ENCODE assay signal across 8 mouse cellular contexts in genomic region chr17:26601926-26602325, GRCm38 (mm10). TPM values are rescaled to one million over a fixed set of nuclear protein-coding genes. Genes with fewer than 3 reads are reported as not detected.
DNase-seq lines count a peak whose midpoint lies in the region; ATAC-seq and TF ChIP-seq lines count a peak whose summit lies in the region.

No protein-coding gene starts in this region.

- no peak overlapping the region for H3K4me2 ChIP-seq in lung, postnatal 0 days (replicated peaks; ENCODE audit: low read depth, low read length)
- no peak overlapping the region for H3K4me2 ChIP-seq in intestine, postnatal 0 days (replicated peaks; ENCODE audit: low read depth)
- H3K4me2 ChIP-seq in kidney, embryonic 14.5 days (replicated peaks; ENCODE audit: low read depth, low read length) = no peak overlapping the region

- TF ChIP-seq POLR2A in olfactory bulb, adult 2 months (IDR thresholded peaks at IDR 0.05; ENCODE audit: insufficient read depth, low read depth, low read length) = no peak

- no peaks in the 10 kb centered on the region for H3K9me3 ChIP-seq in lung, postnatal 0 days (ENCODE audit: low read length)
- no peaks in the 10 kb centered on the region for H3K9me3 ChIP-seq in intestine, postnatal 0 days (ENCODE audit: control insufficient read depth)
- H3K9me3 ChIP-seq in kidney, embryonic 14.5 days (ENCODE audit: control insufficient read depth, low read length) = no peaks in the 10 kb centered on the region

- 0 out of 2 replicates have a peak, but pooled peaks have one; percentile 6 for TF ChIP-seq CTCF in lung, postnatal 0 days (IDR thresholded peaks at IDR 0.05)
- no peak for TF ChIP-seq CTCF in intestine, postnatal 0 days (IDR thresholded peaks at IDR 0.05; ENCODE audit: low read depth)
- TF ChIP-seq CTCF in olfactory bulb, adult 2 months (IDR thresholded peaks at IDR 0.05; ENCODE audit: insufficient read depth, low read depth, low read length) = no peak

- peak; percentile 35 for ATAC-seq in lung, postnatal 0 days
- ATAC-seq in intestine, postnatal 0 days = no peak
- ATAC-seq in kidney, embryonic 14.5 days (ENCODE audit: low FRiP score, low TSS enrichment) = no peak

- intact Hi-C loops in heart, postnatal 25 days (cut with DNase I) = loop anchor here (2.0 kb wide), 2 partner anchors 15 to 35 kb away; no protein-coding TSS in a partner anchor
- intact Hi-C loops in left cerebral cortex, postnatal 14 days (cut with DNase I) = no loop called here

- H3K36me3 ChIP-seq in lung, postnatal 0 days (ENCODE audit: insufficient read depth, low read length) = 0 out of 2 replicates have a peak, but pooled peaks cover 4% of the 10 kb centered on the region
- peaks cover 7% of the 10 kb centered on the region for H3K36me3 ChIP-seq in intestine, postnatal 0 days (ENCODE audit: control insufficient read depth, insufficient read depth)
- H3K36me3 ChIP-seq in kidney, embryonic 14.5 days (ENCODE audit: control insufficient read depth, insufficient read depth, low read length) = peaks cover 5% of the 10 kb centered on the region; the same call in 1 of the 2 replicates

- H3K27me3 ChIP-seq in lung, postnatal 0 days (replicated peaks; ENCODE audit: insufficient read depth, low read length) = no peaks in the 10 kb centered on the region
- no peaks in the 10 kb centered on the region for H3K27me3 ChIP-seq in intestine, postnatal 0 days (replicated peaks; ENCODE audit: control insufficient read depth, insufficient read depth, low read length)
- no peaks in the 10 kb centered on the region for H3K27me3 ChIP-seq in kidney, embryonic 14.5 days (ENCODE audit: control insufficient read depth, insufficient read depth, low read length)

- 0 out of 2 replicates have a peak overlapping the region, but pooled peaks have one; percentile 8 for H3K9ac ChIP-seq in lung, postnatal 0 days (replicated peaks; ENCODE audit: low read depth)
- H3K9ac ChIP-seq in intestine, postnatal 0 days (ENCODE audit: low read depth, low read length) = no peak overlapping the region
- no peak overlapping the region for H3K9ac ChIP-seq in kidney, embryonic 14.5 days (ENCODE audit: low read depth, low read length)

- TF ChIP-seq EP300 in lung, postnatal 0 days (IDR thresholded peaks at IDR 0.05) = no peak

- peak; percentile 91 for DNase-seq in heart, adult 11 months
- no peak for DNase-seq in heart, postnatal 25 days (ENCODE audit: low spot score)
- peak; percentile 61 for DNase-seq in lung, postnatal 0 days (ENCODE audit: low spot score)
- DNase-seq in lung, postnatal 36 days = no peak
- DNase-seq in left cerebral cortex, postnatal 14 days (ENCODE audit: low spot score in 2 of 2) = no peak

- peaks cover 18% of the 10 kb centered on the region for H3K4me1 ChIP-seq in lung, postnatal 0 days (ENCODE audit: insufficient read depth, low read depth, low read length)
- H3K4me1 ChIP-seq in intestine, postnatal 0 days (replicated peaks; ENCODE audit: control insufficient read depth, insufficient read depth, low read length) = no peaks in the 10 kb centered on the region
- H3K4me1 ChIP-seq in olfactory bulb, adult 2 months (ENCODE audit: control insufficient read depth, insufficient read depth, low read length) = peaks cover 37% of the 10 kb centered on the region
- peaks cover 15% of the 10 kb centered on the region for H3K4me1 ChIP-seq in kidney, embryonic 14.5 days (ENCODE audit: control insufficient read depth, insufficient read depth, low read length)

- H3K27ac ChIP-seq in lung, postnatal 0 days (ENCODE audit: low read length) = peak overlapping the region; percentile 57
- peak overlapping the region; percentile 8; the same call in 1 of the 2 replicates for H3K27ac ChIP-seq in intestine, postnatal 0 days (ENCODE audit: low read depth, low read length)
- H3K27ac ChIP-seq in olfactory bulb, adult 2 months (ENCODE audit: insufficient read depth, low read depth, low read length) = peak overlapping the region; percentile 32; the same call in 1 of the 2 replicates
- H3K27ac ChIP-seq in kidney, embryonic 14.5 days (ENCODE audit: low read depth, low read length) = no peak overlapping the region; the same call in 1 of the 2 replicates

- H3K4me3 ChIP-seq in lung, postnatal 0 days (ENCODE audit: low read depth, low read length) = no peak overlapping the region
- H3K4me3 ChIP-seq in intestine, postnatal 0 days (ENCODE audit: low read depth, low read length) = no peak overlapping the region
- H3K4me3 ChIP-seq in olfactory bulb, adult 2 months (ENCODE audit: insufficient read depth, low read depth, low read length) = no peak overlapping the region
- H3K4me3 ChIP-seq in kidney, embryonic 14.5 days (ENCODE audit: low read length) = no peak overlapping the region

- 49% methylated on average over 6 of the region's 6 CpGs for WGBS in lung, postnatal 0 days
- WGBS in intestine, postnatal 0 days = 49% methylated on average over 5 of the region's 6 CpGs
- WGBS in olfactory bulb, adult 2 months = 72% methylated on average over 6 of the region's 6 CpGs
- WGBS in kidney, embryonic 14.5 days = 48% methylated on average over 6 of the region's 6 CpGs

RNA-seq across cellular contexts. Expression of gene Dusp1, which starts 40.0 kb away (rescaled TPM):
- 10 to 100 TPM; 44.8 to 66.4 TPM for total RNA-seq in heart, postnatal 25 days (2021)
- 68.4 and 79.3 TPM in 2 replicates for polyA plus RNA-seq in lung, postnatal 0 days (2015; fragmentation: Nextera tagmentation; extraction: Ambion mirVana)
- 18.9 and 19.4 TPM in 2 replicates for polyA plus RNA-seq in intestine, postnatal 0 days (2015; fragmentation: Nextera tagmentation; extraction: Ambion mirVana)
- polyA plus RNA-seq in olfactory bulb, adult 2 months (2012; ENCODE audit: insufficient read depth, insufficient read length, low replicate concordance, missing spikeins) = not detected in 2 replicates
- 10 to 100 TPM; 28.4 to 33.2 TPM for total RNA-seq in left cerebral cortex, postnatal 14 days (2021)
- polyA plus RNA-seq in kidney, embryonic 14.5 days (2014; fragmentation: Nextera tagmentation; extraction: Ambion mirVana) = 19.3 and 19.8 TPM in 2 replicates

RNA-seq across cellular contexts. Expression of gene Ergic1, which starts 40.6 kb away (rescaled TPM):
- 10 to 100 TPM; 54.2 to 58.4 TPM for total RNA-seq in heart, postnatal 25 days (2021)
- polyA plus RNA-seq in lung, postnatal 0 days (2015; fragmentation: Nextera tagmentation; extraction: Ambion mirVana) = 47.9 and 50.6 TPM in 2 replicates
- 48.6 TPM in 2 replicates for polyA plus RNA-seq in intestine, postnatal 0 days (2015; fragmentation: Nextera tagmentation; extraction: Ambion mirVana)
- polyA plus RNA-seq in olfactory bulb, adult 2 months (2012; ENCODE audit: insufficient read depth, insufficient read length, low replicate concordance, missing spikeins) = not detected in 2 replicates
- 100 to 1,000 TPM; 180 to 195 TPM for total RNA-seq in left cerebral cortex, postnatal 14 days (2021)
- 141 and 150 TPM in 2 replicates for polyA plus RNA-seq in kidney, embryonic 14.5 days (2014; fragmentation: Nextera tagmentation; extraction: Ambion mirVana)

Comparison
In these comparisons a context has a peak if more than half of its experiments do, and no peak if none do; other contexts are left out.
1. DNase-seq: peak in heart, adult 11 months (single experiment) and lung, postnatal 0 days (single experiment); none in heart, postnatal 25 days (single experiment), lung, postnatal 36 days (single experiment) and left cerebral cortex, postnatal 14 days (0 of 2).
2. RNA of gene Dusp1, which starts 40.0 kb away (polyA plus RNA-seq): 68.4 to 79.3 TPM in lung, postnatal 0 days, 19.3 to 19.8 TPM in kidney, embryonic 14.5 days and 18.9 to 19.4 TPM in intestine, postnatal 0 days; not detected in olfactory bulb, adult 2 months; every median in the first group is over 10 times any median in the second.